Mouse (Mus musculus) CH12.LX (cell line): ENCODE data around the gene Arpc1b. TPM values are rescaled to one million over a fixed set of nuclear protein-coding genes. Genes with fewer than 3 reads are reported as not detected.

Source experiments
- DNase-seq: peaks from one replicate; pipeline ENCODE4 v3.0.0-alpha.2; 2013; ENCODE audit errors: extremely low read depth
- H3K27ac ChIP-seq: 2 replicates; pipeline ENCODE4 v1.5.1; 2012; ENCODE audit warnings: low read depth, mild to moderate bottlenecking, control low read depth, moderate library complexity; ENCODE audit not compliant: insufficient read depth
- H3K27me3 ChIP-seq: replicated peaks from 2 replicates; pipeline ENCODE3; 2012; ENCODE audit warnings: inconsistent platforms
- H3K36me3 ChIP-seq, 2 experiments: replicated peaks in 1 of 2; 2 replicates each; pipeline versions ENCODE3 to v1.6.1; 2012; ENCODE audit warnings: inconsistent platforms in 1 of 2, low read length in 1 of 2, mild to moderate bottlenecking in 1 of 2, mixed read lengths in 1 of 2, moderate library complexity in 1 of 2; ENCODE audit not compliant: control insufficient read depth in 1 of 2, insufficient read depth in 1 of 2
- H3K4me1 ChIP-seq, 2 experiments: 2 replicates each; pipeline ENCODE4 v1.6.1; 2012; ENCODE audit warnings: inconsistent platforms in 1 of 2, moderate library complexity in 1 of 2; ENCODE audit not compliant: insufficient read depth in 2 of 2, control insufficient read depth in 1 of 2
- H3K4me2 ChIP-seq: 2 replicates; pipeline ENCODE4 v1.6.1; 2012; ENCODE audit warnings: low read depth, mild to moderate bottlenecking, control low read depth; ENCODE audit not compliant: poor library complexity, insufficient read depth, severe bottlenecking
- H3K4me3 ChIP-seq, 3 experiments: fragments of 150-350 bp in 1 of 3; sonication (generic) in 1 of 3; replicated peaks in 1 of 3; 2 replicates each; pipeline versions ENCODE3 to v1.5.1; 2011 to 2012; ENCODE audit warnings: low read depth in 2 of 3, low read length in 2 of 3, mild to moderate bottlenecking in 2 of 3, moderate library complexity in 2 of 3, control low read depth in 1 of 3, improper control_type of control experiment in 1 of 3, inconsistent platforms in 1 of 3, mixed read lengths in 1 of 3; ENCODE audit not compliant: poor library complexity in 1 of 3
- H3K79me2 ChIP-seq: replicated peaks from 2 replicates; pipeline ENCODE4 v1.6.1; 2012; ENCODE audit warnings: mild to moderate bottlenecking, moderate library complexity; ENCODE audit not compliant: control insufficient read depth, poor library complexity, insufficient read depth, severe bottlenecking; ENCODE audit errors: extremely low read depth
- H3K9ac ChIP-seq: 2 replicates; pipeline ENCODE4 v1.6.1; 2012; ENCODE audit warnings: low read depth, mild to moderate bottlenecking, control low read depth, moderate library complexity; ENCODE audit not compliant: insufficient read depth
- H3K9me3 ChIP-seq: replicated peaks from 2 replicates; pipeline ENCODE3; 2012; ENCODE audit warnings: low read length, inconsistent platforms, mixed read lengths
- BHLHE40 ChIP-seq: IDR thresholded peaks from 2 replicates; pipeline ENCODE4 v1.6.1; 2011; ENCODE audit warnings: mild to moderate bottlenecking, low read depth, low read length, improper control_type of control experiment
- CHD1 ChIP-seq: IDR thresholded peaks from 2 replicates; pipeline ENCODE4 v1.6.1; 2012; ENCODE audit warnings: low read depth, low read length, improper control_type of control experiment, inconsistent platforms
- CTCF ChIP-seq, 2 experiments: IDR thresholded peaks in 1 of 2; conservative IDR thresholded peaks in 1 of 2; 2 replicates each; pipeline ENCODE4 v1.5.1; 2011 to 2012; ENCODE audit warnings: low read depth in 2 of 2, low read length in 2 of 2, improper control_type of control experiment in 1 of 2, inconsistent platforms in 1 of 2, mild to moderate bottlenecking in 1 of 2, moderate library complexity in 1 of 2
- ELF1 ChIP-seq: IDR thresholded peaks from 2 replicates; pipeline ENCODE4 v1.6.1; 2014; ENCODE audit warnings: low read depth, mild to moderate bottlenecking, inconsistent platforms, low read length, improper control_type of control experiment
- EP300 ChIP-seq: IDR thresholded peaks from 2 replicates; pipeline ENCODE4 v1.6.1; 2011; ENCODE audit warnings: low read length, improper control_type of control experiment
- HCFC1 ChIP-seq: IDR thresholded peaks from 2 replicates; pipeline ENCODE4 v1.6.1; 2012; ENCODE audit warnings: low read depth, mild to moderate bottlenecking, inconsistent platforms, low read length, improper control_type of control experiment
- IRF4 ChIP-seq: IDR thresholded peaks from 2 replicates; pipeline ENCODE4 v1.6.1; 2014; ENCODE audit warnings: low read depth, mild to moderate bottlenecking, inconsistent platforms, low read length, improper control_type of control experiment
- JUN ChIP-seq: IDR thresholded peaks from 2 replicates; pipeline ENCODE4 v1.6.1; 2011; ENCODE audit warnings: low read depth, mild to moderate bottlenecking, low read length, improper control_type of control experiment, moderate library complexity; ENCODE audit not compliant: insufficient read depth
- MAFK ChIP-seq: IDR thresholded peaks from 2 replicates; pipeline ENCODE4 v1.6.1; 2011; ENCODE audit warnings: low read length, improper control_type of control experiment; ENCODE audit not compliant: insufficient replicate concordance
- MAX ChIP-seq: IDR thresholded peaks from 2 replicates; pipeline ENCODE4 v1.6.1; 2011; ENCODE audit warnings: low read length, improper control_type of control experiment
- MEF2A ChIP-seq: IDR thresholded peaks from 2 replicates; pipeline ENCODE4 v1.6.1; 2014; ENCODE audit warnings: low read depth, mild to moderate bottlenecking, inconsistent platforms, low read length, improper control_type of control experiment, borderline replicate concordance
- POLR2AphosphoS2 ChIP-seq: IDR thresholded peaks from 2 replicates; pipeline ENCODE4 v1.6.1; 2011; ENCODE audit warnings: low read depth, low read length, improper control_type of control experiment
- TCF12 ChIP-seq: IDR thresholded peaks from 2 replicates; pipeline ENCODE4 v1.6.1; 2014; ENCODE audit warnings: low read depth, mild to moderate bottlenecking, inconsistent platforms, low read length, improper control_type of control experiment
- USF1 ChIP-seq: IDR thresholded peaks from 2 replicates; pipeline ENCODE4 v1.6.1; 2014; ENCODE audit warnings: low read depth, mild to moderate bottlenecking, inconsistent platforms, low read length, improper control_type of control experiment
- USF2 ChIP-seq: conservative IDR thresholded peaks from 2 replicates; pipeline ENCODE4 v1.6.1; 2011; ENCODE audit warnings: low read depth, low read length, improper control_type of control experiment
- ZKSCAN1 ChIP-seq: IDR thresholded peaks from 2 replicates; pipeline ENCODE4 v1.6.1; 2012; ENCODE audit warnings: low read depth, inconsistent platforms, low read length, improper control_type of control experiment, borderline replicate concordance
- dilution Hi-C: fragments of 300-500 bp; cut with MboI; formaldehyde crosslinking; loops from 2 replicates; pipeline ENCODE4 v1.14.3; 2020; ENCODE audit warnings: low sequenced_read_pairs; ENCODE audit not compliant: extremely low pct_unique_long_range_greater_than_20kb, extremely low pct_ligation_motif_present
- in situ Hi-C: fragments of 300-500 bp; cut with MboI; formaldehyde crosslinking; loops from 3 replicates; pipeline ENCODE4 v1.14.3; 2019; ENCODE audit warnings: low sequenced_read_pairs, low pct_ligation_motif_present, low pct_unique_long_range_greater_than_20kb, mixed read lengths
- polyA plus RNA-seq: library from polyadenylated mRNA; unstranded; fragments of >175 nt; gene quantifications from 2 replicates; pipeline ENCODE4 v1.2.1, GENCODE M21; 2012; ENCODE audit warnings: low read depth; ENCODE audit not compliant: insufficient read length
- total RNA-seq, 2 experiments: library from RNA; depleted of rRNA; stranded (reverse); fragments of 300-350 nt in 1 of 2; fragments of >200 nt in 1 of 2; gene quantifications; 2 replicates each; pipeline ENCODE4 v1.2.3; 2012 to 2014

The Arpc1b gene
- total and polyA plus RNA-seq, 3 experiments: 330 to 516 (median 441) TPM

DNA sequence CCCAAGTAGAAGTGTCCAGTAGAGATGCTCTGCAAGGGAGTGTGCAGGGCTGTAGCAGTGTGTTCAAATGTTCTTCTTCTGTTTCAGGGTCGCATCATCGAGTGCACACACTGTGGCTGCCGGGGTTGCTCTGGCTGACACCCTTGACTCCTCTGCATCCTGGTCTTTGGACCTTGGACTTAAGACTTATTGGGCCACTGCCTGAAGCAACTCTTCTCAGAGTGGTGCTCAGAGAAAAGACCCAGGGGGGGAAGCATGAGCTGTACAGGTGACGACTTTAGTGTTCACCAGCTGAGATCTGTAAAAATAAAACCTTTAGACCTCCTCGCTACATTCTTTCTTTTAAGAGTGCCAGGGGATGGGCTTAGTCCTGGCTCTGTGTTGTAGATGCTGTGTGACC, 33.7 kb downstream of the Arpc1b start:
- Histone ChIP-seq H3K4me2 (no peak overlapping the region), H3K79me2 (peaks cover 6% of the 10 kb centered on the region), H3K9me3 (no peaks in the 10 kb centered on the region), H3K27ac (no peak overlapping the region), H3K27me3 (no peaks in the 10 kb centered on the region), H3K4me3 (no peak overlapping the region), H3K36me3 (peaks cover 86 to 97% of the 10 kb centered on the region in 2 experiments), H3K9ac (no peak overlapping the region), H3K4me1 (peaks cover 0 to 16% of the 10 kb centered on the region in 2 experiments; a peak in 1 of 4 replicates)
- no peak for DNase-seq
- TF ChIP-seq JUN (no peak), USF2 (no peak), MAFK (no peak), ELF1 (no peak), USF1 (no peak), TCF12 (no peak), IRF4 (no peak), CHD1 (no peak), MEF2A (no peak), MAX (no peak), BHLHE40 (no peak), HCFC1 (no peak)
- dilution Hi-C loops (no loop called here), in situ Hi-C loops (no loop called here)

DNA sequence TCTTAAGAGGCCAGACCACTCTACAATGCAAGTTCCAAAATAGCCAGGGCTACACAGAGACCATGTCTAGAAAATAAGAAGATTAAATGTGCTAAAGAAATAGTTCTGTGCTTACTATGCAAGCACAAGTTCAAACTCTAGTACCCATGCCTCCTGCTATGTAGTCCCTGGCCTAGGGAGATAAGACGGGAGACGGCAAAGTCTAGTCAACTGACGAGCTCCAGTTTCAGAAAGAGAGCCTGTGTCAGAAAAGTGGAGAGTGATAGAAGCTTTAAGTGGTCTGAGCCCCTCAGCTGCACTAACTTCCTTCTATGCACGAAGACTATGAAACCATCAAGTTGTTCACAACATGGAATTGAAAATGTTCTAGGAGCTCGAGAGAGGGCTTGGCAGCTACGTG, 35.3 kb downstream of the Arpc1b start:
- H3K4me3 ChIP-seq: no peak overlapping the region
- no peak for TF ChIP-seq ELF1
- no peak for TF ChIP-seq EP300
- 0 out of 2 replicates have a peak, but pooled peaks have one; percentile 60 for TF ChIP-seq POLR2AphosphoS2
- TF ChIP-seq ZKSCAN1: no peak
- TF ChIP-seq, all 38 proteins: peak for 1
- H3K79me2 ChIP-seq: no peaks in the 10 kb centered on the region
- dilution Hi-C loops: no loop called here
- in situ Hi-C loops: no loop called here
- H3K4me1 ChIP-seq: peaks cover 0 to 8% of the 10 kb centered on the region in 2 experiments; a peak in 1 of 4 replicates
- H3K27me3 ChIP-seq: no peaks in the 10 kb centered on the region
- H3K27ac ChIP-seq: no peak overlapping the region
- H3K36me3 ChIP-seq: peaks cover 85 to 97% of the 10 kb centered on the region in 2 experiments
- H3K9ac ChIP-seq: no peak overlapping the region
- no peak overlapping the region for H3K4me2 ChIP-seq
- H3K9me3 ChIP-seq: no peaks in the 10 kb centered on the region
- no peak for DNase-seq

DNA sequence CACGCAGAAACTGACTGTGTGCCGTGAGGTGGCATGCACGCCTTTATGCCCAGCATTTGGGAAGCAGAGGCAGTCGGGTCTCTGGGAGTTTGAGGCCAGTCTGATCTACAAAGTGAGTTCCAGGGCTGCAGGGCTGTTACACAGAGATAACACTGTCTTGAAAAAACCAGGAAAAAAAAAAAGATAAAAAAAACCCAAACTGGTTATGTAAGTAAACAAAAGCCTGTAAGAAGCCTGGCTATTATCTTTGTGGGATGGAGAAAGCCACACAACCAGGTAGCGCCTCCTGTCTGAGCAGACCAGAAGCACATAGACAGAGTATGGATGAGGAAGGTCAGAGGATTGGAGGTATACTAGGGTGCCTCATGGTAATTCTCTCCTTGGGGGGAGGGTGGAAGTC, 38.7 kb downstream of the Arpc1b start:
- no peaks in the 10 kb centered on the region for H3K27me3 ChIP-seq
- no peaks in the 10 kb centered on the region for H3K9me3 ChIP-seq
- no peaks in the 10 kb centered on the region for H3K79me2 ChIP-seq
- peak in 1 of 2 experiments; percentile 1; a peak in 1 of 4 replicates for TF ChIP-seq CTCF (conservative IDR thresholded peaks at IDR 0.05 in 1 of 2, IDR thresholded peaks at IDR 0.05 in 1 of 2; ENCODE audit: low read depth in 2 of 2, low read length in 2 of 2)
- TF ChIP-seq ZKSCAN1: no peak
- no peak overlapping the region for H3K4me3 ChIP-seq
- H3K9ac ChIP-seq: no peak overlapping the region
- H3K27ac ChIP-seq: no peak overlapping the region
- DNase-seq: no peak
- dilution Hi-C loops: no loop called here
- H3K4me2 ChIP-seq: no peak overlapping the region
- no peaks in the 10 kb centered on the region for H3K4me1 ChIP-seq
- H3K36me3 ChIP-seq: peaks cover 69 to 92% of the 10 kb centered on the region in 2 experiments
- in situ Hi-C loops: no loop called here
